7 mouse cellular contexts compared by ENCODE assay signal in the genomic region with DNA sequence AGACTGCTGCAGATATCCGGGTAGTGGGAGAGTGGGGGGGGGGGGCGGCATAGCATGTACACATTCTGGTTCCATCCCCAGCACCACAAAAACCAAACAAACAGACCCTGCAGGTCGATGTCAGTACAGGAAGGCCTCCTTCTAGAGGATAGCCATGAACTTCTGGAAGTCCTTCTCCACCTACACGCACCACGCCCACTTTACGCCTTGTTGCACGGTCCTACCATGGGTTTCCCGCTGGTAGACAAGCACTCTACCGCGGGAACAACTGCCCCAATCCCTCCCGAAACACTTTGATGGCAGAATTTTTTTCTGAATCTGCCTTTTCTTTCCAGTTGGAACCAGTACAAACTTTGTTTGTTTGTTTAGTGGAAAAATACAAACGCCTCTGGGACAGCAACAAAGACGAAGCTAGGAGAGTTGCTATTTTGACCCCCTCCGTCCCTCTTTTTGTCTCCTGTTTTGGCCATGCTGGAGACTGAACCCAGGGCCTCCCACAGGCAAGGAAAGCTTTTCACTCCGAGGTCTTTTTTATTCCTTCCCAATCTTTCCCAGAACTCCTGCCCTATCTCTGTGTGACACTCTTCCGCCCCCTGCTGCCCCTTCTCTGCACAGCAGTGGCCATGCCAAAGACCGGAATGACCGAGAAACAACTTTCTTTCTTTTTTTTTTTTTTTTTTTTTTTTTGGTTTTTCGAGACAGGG. TPM values are rescaled to one million over a fixed set of nuclear protein-coding genes. Genes with fewer than 3 reads are reported as not detected.
DNase-seq lines count a peak whose midpoint lies in the region; ATAC-seq and TF ChIP-seq lines count a peak whose summit lies in the region.

No protein-coding gene starts in this region.

- peak; percentile 86 for TF ChIP-seq CTCF in gastrocnemius, adult 2 months (IDR thresholded peaks at IDR 0.05)

- peak; percentile 71 for DNase-seq in WW6 (ENCODE audit: low read depth, low spot score)
- peak; percentile 85 to 87 for DNase-seq in cerebellum, postnatal 36 days
- DNase-seq in gastrocnemius, adult 2 months, result peak; percentile 90
- DNase-seq in induced T-regulatory cell, adult 2 months (ENCODE audit: low read depth), result peak; percentile 62
- peak; percentile 37 to 72 for DNase-seq in left cerebral cortex, adult 8-10 months (ENCODE audit: low spot score in 2 of 2)
- DNase-seq in spleen, postnatal 10 days (ENCODE audit: low spot score in 2 of 2), result peak; percentile 84 to 88

- peak overlapping the region; percentile 63 for H3K4me3 ChIP-seq in gastrocnemius, adult 2 months

- intact Hi-C loops in gastrocnemius, adult 2 months (cut with DNase I), result loop anchor here (1.0 kb wide), 2 partner anchors 34 to 67 kb away; no protein-coding TSS in a partner anchor

- peak; percentile 64 for ATAC-seq in megakaryocyte progenitor cell, adult 5-6 weeks (replicated peaks; ENCODE audit: poor library complexity)

- H3K27ac ChIP-seq in gastrocnemius, adult 2 months, result peak overlapping the region; percentile 80

RNA-seq across cellular contexts. Expression of gene Shbg, which starts 4.0 kb away (rescaled TPM):
- not detected for total RNA-seq in gastrocnemius, adult 2 months (2021)
- 1 to 10 TPM in 1 of 4 experiments, not detected in 3; 1.0 TPM for total RNA-seq in left cerebral cortex, adult 8-10 months (2022)
- not detected in 2 replicates for total RNA-seq in megakaryocyte progenitor cell, adult 5-6 weeks (2015)
- total RNA-seq in megakaryocyte progenitor cell, adult 5-6 weeks (2017), result not detected in 2 replicates

RNA-seq across cellular contexts. Expression of gene Atp1b2, which starts 8.0 kb away (rescaled TPM):
- 100 to 1,000 TPM; 271 to 389 TPM for total RNA-seq in gastrocnemius, adult 2 months (2021)
- 100 to 1,000 TPM; 400 to 455 (median 419) TPM for total RNA-seq in left cerebral cortex, adult 8-10 months (2022)
- total RNA-seq in megakaryocyte progenitor cell, adult 5-6 weeks (2015), result 19.6 and 44.5 TPM in 2 replicates
- 2.0 and 4.0 TPM in 2 replicates for total RNA-seq in megakaryocyte progenitor cell, adult 5-6 weeks (2017)

RNA-seq across cellular contexts. Expression of gene Sat2, which starts 8.1 kb away (rescaled TPM):
- total RNA-seq in gastrocnemius, adult 2 months (2021), result 1 to 10 TPM; 2.6 to 3.2 TPM
- 10 to 100 TPM in 3 of 4 experiments, 1 to 10 TPM in 1; 7.9 to 11.6 (median 10.5) TPM for total RNA-seq in left cerebral cortex, adult 8-10 months (2022)
- total RNA-seq in megakaryocyte progenitor cell, adult 5-6 weeks (2015), result not detected in 2 replicates
- total RNA-seq in megakaryocyte progenitor cell, adult 5-6 weeks (2017), result 0.37 and 1.5 TPM in 2 replicates

RNA-seq across cellular contexts. Expression of gene Fxr2, which starts 19.1 kb away (rescaled TPM):
- 100 to 1,000 TPM in 1 of 2 experiments, 10 to 100 TPM in 1; 90.6 to 104 TPM for total RNA-seq in gastrocnemius, adult 2 months (2021)
- 100 to 1,000 TPM; 132 to 147 (median 140) TPM for total RNA-seq in left cerebral cortex, adult 8-10 months (2022)
- 27.3 and 43.5 TPM in 2 replicates for total RNA-seq in megakaryocyte progenitor cell, adult 5-6 weeks (2015)
- total RNA-seq in megakaryocyte progenitor cell, adult 5-6 weeks (2017), result 35.5 and 41.5 TPM in 2 replicates

RNA-seq across cellular contexts. Expression of gene Trp53, which starts 33.5 kb away (rescaled TPM):
- total RNA-seq in gastrocnemius, adult 2 months (2021), result 10 to 100 TPM; 12.9 to 16.5 TPM
- total RNA-seq in left cerebral cortex, adult 8-10 months (2022), result 10 to 100 TPM; 26.6 to 32.6 (median 28.2) TPM
- total RNA-seq in megakaryocyte progenitor cell, adult 5-6 weeks (2015), result 124 and 173 TPM in 2 replicates
- 65.1 and 65.6 TPM in 2 replicates for total RNA-seq in megakaryocyte progenitor cell, adult 5-6 weeks (2017)

Comparison
In these comparisons a context has a peak if more than half of its experiments do, and no peak if none do; other contexts are left out.
1. Peak in every context shown above with its lines: DNase-seq, ATAC-seq, H3K4me3 ChIP-seq and H3K27ac ChIP-seq.
2. RNA of gene Atp1b2, which starts 8.0 kb away (total RNA-seq): 400 to 455 TPM in left cerebral cortex, adult 8-10 months and 271 to 389 TPM in gastrocnemius, adult 2 months; 2.0 to 44.5 TPM in megakaryocyte progenitor cell, adult 5-6 weeks; every median in the first group is over 4 times any median in the second.